Mouse (Mus musculus): ENCODE measurements at regions not wholly inside any gene's neighbourhood (a gene's known extent, or its start where the extent isn't known, plus 50 kb on each side); places are given as distances from the start of the nearest gene placed in this dataset.
A peak's percentile ranks its signal among the peaks of the same experiment; 100 is the strongest.

DNA sequence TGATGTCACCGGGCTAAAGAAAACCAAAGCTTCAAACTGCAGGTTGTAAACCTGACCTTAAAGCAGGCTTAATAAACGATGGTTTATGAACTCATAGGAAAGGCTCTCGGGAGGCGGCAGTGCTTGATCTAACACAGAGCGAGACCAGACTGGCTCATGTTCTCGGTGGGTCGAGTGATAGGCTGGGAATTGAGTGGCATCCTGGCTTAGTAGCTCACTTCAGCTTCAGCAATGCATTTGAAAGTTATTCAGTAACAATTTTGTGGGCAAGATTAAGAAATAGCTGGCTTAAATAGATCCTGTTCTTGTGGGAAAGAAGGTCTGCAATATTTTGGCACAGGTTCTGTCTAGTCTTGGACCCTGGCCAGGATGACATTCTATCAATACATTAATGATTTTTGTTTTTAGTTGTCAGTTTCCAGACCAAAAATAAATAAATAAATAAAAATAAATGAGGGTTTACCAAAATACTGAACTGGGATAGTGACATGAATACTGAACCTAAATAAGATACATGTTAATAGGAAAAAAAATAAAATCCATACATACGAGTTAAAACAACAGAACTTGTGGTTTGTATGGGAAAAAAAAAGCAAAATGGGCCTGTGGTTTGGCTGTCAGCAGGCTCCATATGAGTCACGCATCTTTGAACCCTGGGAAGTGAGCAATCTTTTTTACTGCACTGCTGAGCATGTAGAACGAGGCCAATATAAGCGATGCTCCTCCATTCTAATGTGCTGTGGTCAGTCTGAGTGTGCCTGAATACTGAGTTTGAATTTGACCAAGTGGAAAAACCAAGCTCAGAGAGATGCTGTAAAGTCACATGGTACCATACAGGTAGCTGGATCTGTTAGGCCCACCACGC is 68.7 kb upstream of the Ddit4l start:
- no peak for DNase-seq (ENCODE audit: low spot score in 2 of 2)
- intact Hi-C loops (cut with DNase I) = no loop called here

DNA sequence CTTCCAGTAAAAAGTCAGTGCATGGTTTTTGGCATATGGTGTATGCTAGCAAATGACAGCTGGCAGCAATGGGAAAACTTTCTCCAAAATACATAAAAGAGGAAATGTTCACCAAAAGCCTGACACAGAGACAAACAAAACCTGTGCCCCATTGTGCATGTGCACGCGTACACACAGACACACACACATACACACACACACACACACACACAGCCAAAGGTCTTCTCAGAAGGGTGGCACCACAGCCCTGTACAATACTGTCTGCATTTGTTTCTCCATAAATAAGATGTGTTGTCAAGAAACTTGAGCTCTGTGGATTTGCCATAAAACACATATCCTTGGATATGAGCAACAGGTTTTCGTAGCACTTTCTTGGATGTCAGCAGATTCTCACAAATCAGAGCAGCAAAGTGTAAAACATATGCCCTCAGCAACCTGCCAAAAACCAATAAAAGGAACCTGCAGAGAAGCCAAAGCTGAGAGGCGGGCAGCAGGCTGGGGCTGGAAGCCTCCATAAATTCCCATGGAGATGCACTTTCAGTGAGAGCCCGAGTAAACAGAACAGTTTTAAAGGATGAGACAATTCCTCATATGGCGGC is 60.5 kb upstream of the Ddit4l start:
- peak; percentile 42 to 81 for DNase-seq (ENCODE audit: low spot score in 2 of 2)
- intact Hi-C loops (cut with DNase I) = loop anchor here (5.0 kb wide), 1 partner anchor 61 kb away; the partner anchor contains the start of gene Ddit4l

DNA sequence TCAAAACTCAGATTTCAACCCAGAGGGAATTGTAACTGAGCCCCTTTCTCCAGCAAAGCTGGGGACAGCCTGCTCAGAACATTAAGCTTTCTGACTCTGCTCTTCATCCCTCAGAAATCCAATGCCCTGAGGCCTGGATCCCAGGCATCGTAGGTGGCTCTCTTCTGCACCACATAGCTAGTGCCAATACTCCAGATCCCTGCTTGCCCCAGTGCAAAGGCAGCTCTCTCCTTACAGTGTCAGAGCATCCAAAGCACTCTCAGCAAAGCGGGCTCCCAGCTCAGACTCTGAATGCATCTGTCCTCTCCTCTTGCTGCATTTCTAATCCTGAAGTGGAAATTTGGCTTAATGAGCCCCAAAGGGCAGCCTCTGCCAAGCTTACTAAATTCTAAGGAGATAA is 59.4 kb upstream of the Ddit4l start:
- intact Hi-C loops (cut with DNase I) = loop anchor here (5.0 kb wide), 1 partner anchor 60 kb away; the partner anchor contains the start of gene Ddit4l
- no peak for DNase-seq (ENCODE audit: low spot score in 2 of 2)

DNA sequence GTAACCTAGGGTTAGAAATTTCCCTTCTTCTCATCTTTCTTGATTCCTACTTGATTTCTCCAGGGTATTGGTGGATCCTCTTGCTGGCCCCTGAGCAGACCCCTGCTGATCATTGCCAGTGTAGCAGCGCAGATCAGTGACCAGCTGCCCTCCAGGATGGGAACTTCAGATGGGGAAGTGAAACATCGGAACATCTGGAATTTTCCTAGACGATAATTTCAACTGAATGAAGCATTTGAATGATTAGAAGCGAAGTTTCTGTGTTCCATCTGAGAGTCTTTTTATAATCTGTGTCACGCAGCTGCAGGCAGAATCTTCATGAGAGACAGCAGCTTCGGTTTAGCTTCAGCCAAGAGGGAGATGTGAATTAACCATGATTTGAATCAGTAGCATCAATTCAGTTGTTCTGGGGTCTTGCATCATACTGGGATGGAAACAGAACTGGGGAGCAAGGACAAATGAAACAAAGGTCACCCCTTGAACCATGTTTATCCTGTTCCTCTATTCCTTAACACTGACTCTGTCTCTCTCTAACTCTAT is 57.8 kb upstream of the Ddit4l start:
- intact Hi-C loops (cut with DNase I) = loop anchor here (5.0 kb wide), 1 partner anchor 59 kb away; the partner anchor contains the start of gene Ddit4l
- no peak for DNase-seq (ENCODE audit: low spot score in 2 of 2)

GRCm38 (mm10) chr3:137564282-137564681 is 57.1 kb upstream of the Ddit4l start:
- intact Hi-C loops (cut with DNase I) = loop anchor here (5.0 kb wide), 1 partner anchor 58 kb away; the partner anchor contains the start of gene Ddit4l
- DNase-seq (ENCODE audit: low spot score in 2 of 2) = no peak

GRCm38 (mm10) chr3:137568580-137569313 is 52.7 kb upstream of the Ddit4l start:
- DNase-seq (ENCODE audit: low spot score in 2 of 2) = no peak
- intact Hi-C loops (cut with DNase I) = no loop called here

Data from left cerebral cortex, postnatal 14 days (tissue).